Mouse (Mus musculus) midbrain, embryonic 14.5 days (tissue): ENCODE results near the gene Fhl3. TPM values are rescaled to one million over a fixed set of nuclear protein-coding genes. Genes with fewer than 3 reads are reported as not detected.

Experiments
- ATAC-seq: fragments of 200-750 bp; cut with Nextera tagmentation; 2 replicates; pipeline ENCODE4 v1.8.0; 2017; ENCODE audit warnings: moderate number of reproducible peaks, moderate library complexity; ENCODE audit not compliant: low FRiP score, low TSS enrichment
- DNase-seq: peaks from one replicate; pipeline ENCODE4 v3.0.0-alpha.2; 2015
- H3K27ac ChIP-seq: fragments of 300-500 bp; sonication (generic); replicated peaks from 2 replicates; pipeline ENCODE4 v1.5.1; 2014; ENCODE audit warnings: mild to moderate bottlenecking, low read depth, low read length, moderate library complexity
- H3K27me3 ChIP-seq: fragments of 300-500 bp; sonication (generic); 2 replicates; pipeline ENCODE4 v1.6.1; 2014; ENCODE audit warnings: low read length, control low read depth, mixed read lengths; ENCODE audit not compliant: control insufficient read depth, insufficient read depth
- H3K36me3 ChIP-seq: fragments of 300-500 bp; sonication (generic); 2 replicates; pipeline ENCODE4 v1.6.1; 2014; ENCODE audit warnings: low read length, control low read depth; ENCODE audit not compliant: control insufficient read depth, insufficient read depth
- H3K4me1 ChIP-seq: fragments of 300-500 bp; sonication (generic); 2 replicates; pipeline ENCODE4 v1.6.1; 2014; ENCODE audit warnings: mild to moderate bottlenecking, antibody characterized with exemption, low read length, control low read depth; ENCODE audit not compliant: control insufficient read depth, insufficient read depth
- H3K4me2 ChIP-seq: fragments of 300-500 bp; sonication (generic); 2 replicates; pipeline ENCODE4 v1.6.1; 2014; ENCODE audit warnings: mild to moderate bottlenecking, low read length, moderate library complexity
- H3K4me3 ChIP-seq: fragments of 300-500 bp; sonication (generic); replicated peaks from 2 replicates; pipeline ENCODE4 v1.5.1; 2014; ENCODE audit warnings: low read depth, low read length
- H3K9ac ChIP-seq: fragments of 300-500 bp; sonication (generic); replicated peaks from 2 replicates; pipeline ENCODE4 v1.6.1; 2014; ENCODE audit warnings: mild to moderate bottlenecking, low read length, moderate library complexity
- H3K9me3 ChIP-seq: fragments of 300-500 bp; sonication (generic); 2 replicates; pipeline ENCODE4 v1.6.1; 2016; ENCODE audit warnings: low read length, control low read depth, mixed read lengths; ENCODE audit not compliant: control insufficient read depth
- WGBS: fragments of 180-500 bp; shearing (Covaris S2); extraction: QIAGEN DNeasy Blood & Tissue Kit; methylation state at CpG from one replicate; pipeline ENCODE4 v1.1.7; 2014; 5-methylcytosine and 5-hydroxymethylcytosine counted together
- polyA plus RNA-seq: library from polyadenylated mRNA; unstranded; fragments of >200 nt; fragmentation: Nextera tagmentation; extraction: Ambion mirVana; gene quantifications from 2 replicates; pipeline ENCODE4 v1.2.1, GENCODE M21; 2014

Gene Fhl3
- polyA plus RNA-seq, 1 experiment from 2014 or later: 1.8 TPM

GRCm38 (mm10) chr4:124674334-124675032, 26.0 kb upstream of the Fhl3 start:
- Histone ChIP-seq H3K4me3 (no peak overlapping the region), H3K36me3 (peaks cover 33% of the 10 kb centered on the region), H3K9ac (no peak overlapping the region), H3K4me1 (peaks cover 36% of the 10 kb centered on the region), H3K4me2 (no peak overlapping the region), H3K9me3 (no peaks in the 10 kb centered on the region), H3K27ac (0 out of 2 replicates have a peak overlapping the region, but pooled peaks have one; percentile 49), H3K27me3 (no peaks in the 10 kb centered on the region)
- DNase-seq: no peak
- no peak for ATAC-seq
- 33% methylated on average over 17 of the region's 17 CpGs for WGBS

GRCm38 (mm10) chr4:124675037-124675436, 25.5 kb upstream of the Fhl3 start:
- peak; percentile 94 for DNase-seq
- Histone ChIP-seq H3K4me3 (no peak overlapping the region), H3K4me1 (peaks cover 36% of the 10 kb centered on the region), H3K9ac (no peak overlapping the region), H3K4me2 (no peak overlapping the region), H3K27me3 (no peaks in the 10 kb centered on the region), H3K9me3 (no peaks in the 10 kb centered on the region), H3K36me3 (peaks cover 38% of the 10 kb centered on the region), H3K27ac (0 out of 2 replicates have a peak overlapping the region, but pooled peaks have one; percentile 49)
- 0% methylated on average over 4 of the region's 4 CpGs for WGBS
- no peak for ATAC-seq

DNA sequence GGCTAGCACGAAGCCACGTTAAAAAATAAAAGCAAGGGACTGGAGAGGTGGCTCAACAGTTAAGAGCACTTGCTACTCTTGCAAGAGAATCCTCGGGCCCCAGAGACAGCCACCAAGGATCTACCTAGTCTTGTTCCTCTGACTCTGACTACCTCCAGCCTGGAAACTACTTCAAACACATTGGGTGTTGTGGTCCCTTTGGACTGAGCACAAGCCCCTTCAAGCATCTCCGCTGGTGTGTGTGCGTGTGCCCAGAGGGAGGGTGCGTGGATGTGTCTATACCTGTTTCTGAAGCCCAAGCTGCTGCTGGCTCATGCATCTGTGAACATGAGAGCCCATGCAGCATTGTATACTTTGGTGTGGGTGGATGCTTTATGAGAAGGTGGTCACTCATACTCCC, 24.5 kb upstream of the Fhl3 start:
- H3K9me3 ChIP-seq: no peaks in the 10 kb centered on the region
- H3K4me2 ChIP-seq: no peak overlapping the region
- peaks cover 36% of the 10 kb centered on the region for H3K4me1 ChIP-seq
- no peak overlapping the region for H3K27ac ChIP-seq
- H3K4me3 ChIP-seq: no peak overlapping the region
- peaks cover 48% of the 10 kb centered on the region for H3K36me3 ChIP-seq
- WGBS: 86% methylated on average over 6 of the region's 6 CpGs
- H3K27me3 ChIP-seq: no peaks in the 10 kb centered on the region
- DNase-seq (no peak), ATAC-seq (no peak)
- H3K9ac ChIP-seq: no peak overlapping the region

DNA sequence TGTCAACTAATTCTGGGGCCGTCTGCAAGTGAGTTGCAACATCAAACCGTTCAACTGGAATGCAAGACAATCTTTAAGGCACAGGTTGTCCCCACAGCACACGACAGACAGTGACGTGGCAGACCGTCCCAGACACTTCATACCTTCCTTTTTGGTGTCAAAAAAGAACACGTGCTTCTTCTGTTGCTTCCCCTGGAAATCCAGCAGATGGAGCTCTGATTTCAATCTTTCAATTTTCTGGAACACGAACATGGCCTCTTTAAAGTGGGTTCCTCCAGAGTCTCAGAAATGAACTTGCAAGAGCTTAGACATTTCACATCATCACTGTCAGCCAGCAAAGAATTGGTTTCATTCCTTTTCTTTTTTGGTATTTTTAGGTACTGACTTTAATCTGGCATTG, 18.2 kb upstream of the Fhl3 start:
- DNase-seq: peak; percentile 62

DNA sequence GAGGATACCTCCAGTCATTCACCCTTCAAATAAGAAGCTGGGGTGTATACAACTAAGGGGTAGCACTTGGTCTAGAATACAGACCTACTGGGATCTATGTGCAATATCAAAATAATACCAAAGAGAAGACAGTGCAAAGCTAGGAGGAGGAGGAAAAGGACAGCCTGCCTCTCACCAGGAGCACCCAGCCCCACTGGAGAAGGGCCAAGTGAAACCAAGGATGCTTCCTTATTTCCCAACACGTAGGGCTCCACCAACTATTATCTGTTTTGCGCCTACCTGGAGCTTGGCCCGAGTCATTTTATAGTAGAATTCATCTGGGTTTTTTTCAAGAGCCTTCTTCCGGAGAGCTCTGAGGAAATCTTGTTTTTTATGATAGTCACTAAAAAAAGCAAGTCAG, 17.0 kb upstream of the Fhl3 start:
- Histone ChIP-seq H3K4me3 (no peak overlapping the region), H3K4me1 (no peaks in the 10 kb centered on the region), H3K36me3 (peaks cover 82% of the 10 kb centered on the region), H3K9me3 (no peaks in the 10 kb centered on the region), H3K9ac (no peak overlapping the region), H3K27me3 (no peaks in the 10 kb centered on the region), H3K27ac (no peak overlapping the region), H3K4me2 (no peak overlapping the region)
- ATAC-seq (no peak), DNase-seq (no peak)
- 96% methylated on average over 4 of the region's 4 CpGs for WGBS

More for the DNA sequence above, 18.2 kb upstream of the Fhl3 start:
- no peak overlapping the region for H3K27ac ChIP-seq
- no peak overlapping the region for H3K4me2 ChIP-seq
- no peak overlapping the region for H3K4me3 ChIP-seq
- no peaks in the 10 kb centered on the region for H3K4me1 ChIP-seq
- WGBS: 59% methylated on average over 7 of the region's 7 CpGs
- no peak for ATAC-seq
- no peaks in the 10 kb centered on the region for H3K27me3 ChIP-seq
- peaks cover 90% of the 10 kb centered on the region for H3K36me3 ChIP-seq
- H3K9ac ChIP-seq: no peak overlapping the region
- H3K9me3 ChIP-seq: no peaks in the 10 kb centered on the region

DNA sequence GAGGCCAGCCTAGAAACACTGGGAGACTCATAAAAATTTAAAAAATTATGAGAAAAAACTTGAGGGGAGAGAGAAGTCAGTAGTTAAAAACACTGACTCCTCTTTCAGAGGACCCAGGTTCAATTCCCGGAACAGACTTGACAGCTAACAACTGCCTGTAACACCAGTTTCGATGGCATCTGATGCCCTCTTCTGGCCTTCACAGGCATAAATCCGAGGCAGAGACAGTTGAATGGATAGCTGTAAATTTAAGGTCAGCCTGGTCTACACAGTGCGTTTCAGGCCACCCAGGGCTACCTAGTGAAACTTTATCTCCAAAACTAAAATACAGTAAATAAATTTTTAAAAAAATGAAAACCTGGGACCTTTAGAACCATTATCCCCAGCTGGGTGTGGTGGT, 15.5 kb upstream of the Fhl3 start:
- 84% methylated on average over 4 of the region's 4 CpGs for WGBS
- Histone ChIP-seq H3K27me3 (no peaks in the 10 kb centered on the region), H3K9ac (no peak overlapping the region), H3K9me3 (no peaks in the 10 kb centered on the region), H3K36me3 (peaks cover 67% of the 10 kb centered on the region), H3K4me1 (no peaks in the 10 kb centered on the region), H3K27ac (no peak overlapping the region), H3K4me3 (no peak overlapping the region), H3K4me2 (no peak overlapping the region)
- DNase-seq (no peak), ATAC-seq (no peak)

DNA sequence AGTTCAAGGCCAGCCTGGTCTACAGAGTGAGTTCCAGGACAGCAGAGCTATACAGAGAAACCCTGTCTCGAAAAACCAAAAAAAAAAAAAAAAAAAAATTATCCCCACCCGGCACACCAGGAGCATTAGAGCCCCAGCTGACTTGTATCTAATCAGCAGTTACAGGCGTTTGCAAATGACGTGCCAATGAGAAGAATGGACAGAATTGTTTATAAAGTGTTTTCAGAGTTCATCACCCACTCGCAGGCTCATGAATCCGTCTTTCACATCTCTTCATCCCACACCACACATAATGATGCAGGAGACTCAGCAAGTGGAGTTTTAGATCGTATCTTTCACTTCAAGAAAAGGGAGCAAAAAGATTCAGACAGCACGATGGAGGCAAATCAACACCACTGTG, 15.0 kb upstream of the Fhl3 start:
- H3K9me3 ChIP-seq: no peaks in the 10 kb centered on the region
- peaks cover 62% of the 10 kb centered on the region for H3K36me3 ChIP-seq
- no peak overlapping the region for H3K9ac ChIP-seq
- DNase-seq (no peak), ATAC-seq (no peak)
- no peak overlapping the region for H3K27ac ChIP-seq
- no peak overlapping the region for H3K4me3 ChIP-seq
- no peaks in the 10 kb centered on the region for H3K27me3 ChIP-seq
- WGBS: 93% methylated on average over 8 of the region's 8 CpGs
- no peak overlapping the region for H3K4me2 ChIP-seq
- no peaks in the 10 kb centered on the region for H3K4me1 ChIP-seq

DNA sequence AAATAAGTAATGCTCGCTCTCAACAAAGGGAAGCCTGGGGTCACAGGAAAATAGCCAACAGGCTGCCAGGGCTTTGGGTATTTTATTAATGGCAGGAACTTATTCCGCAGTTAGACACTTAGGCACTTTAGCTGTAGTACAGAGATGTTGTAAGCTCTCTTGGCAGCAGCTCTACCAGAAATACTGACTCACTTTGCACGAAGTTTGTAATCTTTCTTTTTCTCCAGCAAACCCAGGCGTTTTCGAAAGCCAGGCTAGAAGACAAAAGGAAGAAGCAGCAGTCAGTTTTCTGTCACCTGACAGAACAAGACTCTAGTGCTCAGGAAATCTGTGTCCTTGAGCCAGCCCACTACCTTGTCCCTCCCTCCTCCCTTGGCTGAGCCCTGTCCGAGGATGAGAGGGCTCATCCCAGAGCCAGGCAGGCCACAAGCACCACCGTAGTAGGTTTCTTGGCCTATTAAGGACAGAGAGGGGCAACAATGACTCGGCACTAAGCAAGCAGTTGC, 14.6 kb upstream of the Fhl3 start:
- peaks cover 59% of the 10 kb centered on the region for H3K36me3 ChIP-seq
- H3K4me2 ChIP-seq: no peak overlapping the region
- no peak for DNase-seq
- no peak for ATAC-seq
- no peaks in the 10 kb centered on the region for H3K4me1 ChIP-seq
- H3K4me3 ChIP-seq: no peak overlapping the region
- H3K9me3 ChIP-seq: no peaks in the 10 kb centered on the region
- H3K9ac ChIP-seq: no peak overlapping the region
- H3K27me3 ChIP-seq: no peaks in the 10 kb centered on the region
- 90% methylated on average over 8 of the region's 8 CpGs for WGBS
- no peak overlapping the region for H3K27ac ChIP-seq

GRCm38 (mm10) chr4:124691455-124691854, 9.0 kb upstream of the Fhl3 start:
- H3K27me3 ChIP-seq: 0 out of 2 replicates have a peak, but pooled peaks cover 4% of the 10 kb centered on the region
- WGBS: 91% methylated on average over 8 of the region's 8 CpGs
- H3K4me2 ChIP-seq: no peak overlapping the region
- ATAC-seq (no peak), DNase-seq (no peak)
- peaks cover 11% of the 10 kb centered on the region; the same call in 1 of the 2 replicates for H3K36me3 ChIP-seq
- no peak overlapping the region for H3K27ac ChIP-seq
- H3K9ac ChIP-seq: no peak overlapping the region
- H3K4me1 ChIP-seq: peaks cover 13% of the 10 kb centered on the region
- H3K9me3 ChIP-seq: no peaks in the 10 kb centered on the region
- no peak overlapping the region for H3K4me3 ChIP-seq
